Mouse (Mus musculus) midbrain, embryonic 14.5 days (tissue): ENCODE measurements around the gene Dld. TPM values are rescaled to one million over a fixed set of nuclear protein-coding genes. Genes with fewer than 3 reads are reported as not detected.

Experiments
- ATAC-seq: fragments of 200-750 bp; cut with Nextera tagmentation; 2 replicates; pipeline ENCODE4 v1.8.0; 2017; ENCODE audit warnings: moderate number of reproducible peaks, moderate library complexity; ENCODE audit not compliant: low FRiP score, low TSS enrichment
- DNase-seq: peaks from one replicate; pipeline ENCODE4 v3.0.0-alpha.2; 2015
- H3K27ac ChIP-seq: fragments of 300-500 bp; sonication (generic); replicated peaks from 2 replicates; pipeline ENCODE4 v1.5.1; 2014; ENCODE audit warnings: mild to moderate bottlenecking, low read depth, low read length, moderate library complexity
- H3K27me3 ChIP-seq: fragments of 300-500 bp; sonication (generic); 2 replicates; pipeline ENCODE4 v1.6.1; 2014; ENCODE audit warnings: low read length, control low read depth, mixed read lengths; ENCODE audit not compliant: control insufficient read depth, insufficient read depth
- H3K36me3 ChIP-seq: fragments of 300-500 bp; sonication (generic); 2 replicates; pipeline ENCODE4 v1.6.1; 2014; ENCODE audit warnings: low read length, control low read depth; ENCODE audit not compliant: control insufficient read depth, insufficient read depth
- H3K4me1 ChIP-seq: fragments of 300-500 bp; sonication (generic); 2 replicates; pipeline ENCODE4 v1.6.1; 2014; ENCODE audit warnings: mild to moderate bottlenecking, antibody characterized with exemption, low read length, control low read depth; ENCODE audit not compliant: control insufficient read depth, insufficient read depth
- H3K4me2 ChIP-seq: fragments of 300-500 bp; sonication (generic); 2 replicates; pipeline ENCODE4 v1.6.1; 2014; ENCODE audit warnings: mild to moderate bottlenecking, low read length, moderate library complexity
- H3K4me3 ChIP-seq: fragments of 300-500 bp; sonication (generic); replicated peaks from 2 replicates; pipeline ENCODE4 v1.5.1; 2014; ENCODE audit warnings: low read depth, low read length
- H3K9ac ChIP-seq: fragments of 300-500 bp; sonication (generic); replicated peaks from 2 replicates; pipeline ENCODE4 v1.6.1; 2014; ENCODE audit warnings: mild to moderate bottlenecking, low read length, moderate library complexity
- H3K9me3 ChIP-seq: fragments of 300-500 bp; sonication (generic); 2 replicates; pipeline ENCODE4 v1.6.1; 2016; ENCODE audit warnings: low read length, control low read depth, mixed read lengths; ENCODE audit not compliant: control insufficient read depth
- WGBS: fragments of 180-500 bp; shearing (Covaris S2); extraction: QIAGEN DNeasy Blood & Tissue Kit; methylation state at CpG from one replicate; pipeline ENCODE4 v1.1.7; 2014; 5-methylcytosine and 5-hydroxymethylcytosine counted together
- polyA plus RNA-seq: library from polyadenylated mRNA; unstranded; fragments of >200 nt; fragmentation: Nextera tagmentation; extraction: Ambion mirVana; gene quantifications from 2 replicates; pipeline ENCODE4 v1.2.1, GENCODE M21; 2014

Dld gene
- polyA plus RNA-seq, 1 experiment from 2014 or later = 121 TPM

DNA sequence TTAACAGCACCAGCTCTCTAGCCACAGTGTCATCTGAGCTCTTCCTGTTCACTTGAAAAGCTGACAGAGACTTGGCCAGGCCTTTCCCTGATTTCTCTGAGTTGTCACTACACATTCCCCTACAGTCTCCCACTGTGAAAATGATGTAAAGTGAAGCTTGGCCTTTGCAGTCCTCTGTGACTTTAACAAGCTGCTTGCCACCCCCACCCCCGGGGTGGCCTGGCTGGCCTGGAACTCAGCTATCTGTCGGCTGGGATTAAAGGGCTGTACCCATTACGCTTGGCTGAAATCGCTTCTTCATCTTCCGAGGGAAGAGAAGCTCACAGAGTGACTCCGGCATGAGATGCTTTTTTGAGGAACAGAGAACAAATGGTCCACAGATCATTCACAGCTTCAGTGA lies 35.3 kb downstream of the Dld start:
- Histone ChIP-seq H3K36me3 (no peaks in the 10 kb centered on the region), H3K27me3 (no peaks in the 10 kb centered on the region), H3K9ac (no peak overlapping the region), H3K27ac (no peak overlapping the region), H3K9me3 (no peaks in the 10 kb centered on the region), H3K4me1 (no peaks in the 10 kb centered on the region), H3K4me2 (no peak overlapping the region), H3K4me3 (no peak overlapping the region)
- ATAC-seq (no peak), DNase-seq (no peak)
- WGBS = 67% methylated on average over 6 of the region's 6 CpGs

DNA sequence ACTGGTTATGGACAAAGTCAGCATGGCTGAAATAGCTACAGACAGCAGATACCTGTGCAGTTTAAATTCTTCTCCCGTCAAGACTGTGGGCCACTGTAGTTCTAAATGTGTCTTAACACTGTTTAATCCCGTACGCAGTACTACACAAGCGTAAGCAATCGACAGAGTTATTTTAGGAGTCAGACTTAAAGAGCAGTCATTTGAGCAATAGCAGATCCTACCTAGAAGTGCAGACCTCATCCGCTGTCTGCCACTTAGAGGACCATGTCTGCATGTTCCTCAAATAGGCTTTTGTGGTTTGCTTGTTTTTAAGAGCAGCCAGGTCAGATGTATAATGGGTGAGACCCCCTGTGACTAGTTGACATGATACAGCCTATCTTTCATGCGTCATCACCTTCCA lies 36.9 kb downstream of the Dld start:
- no peak overlapping the region for H3K9ac ChIP-seq
- no peak overlapping the region for H3K4me2 ChIP-seq
- no peaks in the 10 kb centered on the region for H3K36me3 ChIP-seq
- DNase-seq (no peak), ATAC-seq (no peak)
- H3K4me3 ChIP-seq = no peak overlapping the region
- H3K9me3 ChIP-seq = no peaks in the 10 kb centered on the region
- no peaks in the 10 kb centered on the region for H3K4me1 ChIP-seq
- H3K27ac ChIP-seq = no peak overlapping the region
- 95% methylated on average over 7 of the region's 7 CpGs for WGBS
- H3K27me3 ChIP-seq = no peaks in the 10 kb centered on the region

DNA sequence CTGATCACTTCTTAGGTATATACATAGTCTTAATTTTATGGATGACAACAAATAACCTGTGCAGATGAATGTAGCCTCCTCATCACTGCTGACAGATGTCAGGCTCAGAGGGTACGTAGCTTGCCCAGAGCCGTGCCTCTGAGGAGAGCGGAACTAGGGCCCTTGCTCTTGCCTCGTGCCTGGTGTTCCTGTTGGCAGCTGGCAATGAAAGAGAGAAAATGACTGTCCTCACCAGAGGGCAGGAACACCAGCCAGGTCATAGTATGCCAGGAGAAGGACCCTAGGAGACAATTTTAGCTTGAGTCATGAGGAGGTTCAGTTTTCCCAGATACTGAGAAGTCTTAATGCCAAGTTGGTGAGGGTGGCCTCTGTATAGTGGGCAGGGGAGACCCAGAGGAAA lies 38.1 kb downstream of the Dld start:
- Histone ChIP-seq H3K36me3 (no peaks in the 10 kb centered on the region), H3K4me2 (no peak overlapping the region), H3K27ac (no peak overlapping the region), H3K4me1 (no peaks in the 10 kb centered on the region), H3K9ac (no peak overlapping the region), H3K4me3 (no peak overlapping the region), H3K27me3 (no peaks in the 10 kb centered on the region), H3K9me3 (no peaks in the 10 kb centered on the region)
- DNase-seq (no peak), ATAC-seq (no peak)
- 93% methylated on average over 4 of the region's 4 CpGs for WGBS

DNA sequence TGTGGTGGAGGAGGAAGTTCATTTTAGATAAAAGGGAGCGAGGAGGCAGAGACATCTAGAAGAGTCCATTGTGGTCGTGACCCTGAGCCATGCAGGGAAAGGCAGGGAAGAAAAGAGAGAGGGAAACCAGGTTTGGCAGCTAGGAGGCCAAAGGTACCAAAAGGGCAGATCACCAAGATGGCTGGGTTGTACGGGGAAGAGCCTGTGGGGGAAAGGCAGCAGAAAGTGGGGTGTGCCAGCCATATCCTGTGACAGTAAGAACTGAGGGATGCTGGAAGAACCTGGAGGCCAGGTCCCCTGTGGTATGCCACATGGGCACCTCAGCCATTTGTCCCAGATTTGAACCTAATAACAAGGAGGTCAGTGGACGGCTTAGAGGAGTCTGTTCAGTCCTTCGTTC lies 39.0 kb downstream of the Dld start:
- Histone ChIP-seq H3K27me3 (no peaks in the 10 kb centered on the region), H3K9ac (no peak overlapping the region), H3K4me2 (no peak overlapping the region), H3K27ac (no peak overlapping the region), H3K36me3 (no peaks in the 10 kb centered on the region), H3K4me3 (no peak overlapping the region), H3K4me1 (no peaks in the 10 kb centered on the region), H3K9me3 (no peaks in the 10 kb centered on the region)
- 87% methylated on average over 5 of the region's 5 CpGs for WGBS
- ATAC-seq = no peak
- DNase-seq = no peak

DNA sequence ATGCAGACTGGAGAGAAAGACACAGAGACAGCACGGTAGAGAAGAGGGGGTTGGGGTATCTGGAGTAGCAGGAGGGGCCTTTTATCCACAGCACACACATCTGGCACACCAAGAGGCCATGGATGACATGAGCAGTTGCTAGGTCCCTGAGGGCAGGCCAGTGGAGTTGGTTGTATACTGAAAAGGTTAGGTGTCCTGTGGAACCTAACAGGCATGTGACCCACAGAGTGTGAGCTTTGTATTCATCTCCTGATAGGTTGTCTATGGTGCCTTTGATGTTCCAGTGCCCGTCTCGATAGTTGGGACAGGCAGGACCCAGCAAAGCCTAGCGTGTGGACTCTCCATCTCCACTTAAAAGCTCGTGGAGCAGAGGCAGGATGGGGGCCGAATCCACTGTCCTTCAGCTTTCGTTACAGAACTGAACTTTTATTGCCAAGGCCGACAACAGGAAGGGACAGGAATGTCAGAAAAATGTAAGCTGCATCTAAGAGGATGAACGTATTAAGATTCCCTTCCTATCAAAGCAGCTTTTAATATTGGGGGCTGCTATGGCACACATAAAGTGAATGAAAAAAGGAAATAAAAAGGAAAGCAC lies 39.5 kb downstream of the Dld start:
- Histone ChIP-seq H3K9ac (no peak overlapping the region), H3K9me3 (no peaks in the 10 kb centered on the region), H3K36me3 (no peaks in the 10 kb centered on the region), H3K27me3 (no peaks in the 10 kb centered on the region), H3K27ac (no peak overlapping the region), H3K4me1 (no peaks in the 10 kb centered on the region), H3K4me2 (no peak overlapping the region), H3K4me3 (no peak overlapping the region)
- ATAC-seq (no peak), DNase-seq (no peak)
- 77% methylated on average over 9 of the region's 9 CpGs for WGBS

DNA sequence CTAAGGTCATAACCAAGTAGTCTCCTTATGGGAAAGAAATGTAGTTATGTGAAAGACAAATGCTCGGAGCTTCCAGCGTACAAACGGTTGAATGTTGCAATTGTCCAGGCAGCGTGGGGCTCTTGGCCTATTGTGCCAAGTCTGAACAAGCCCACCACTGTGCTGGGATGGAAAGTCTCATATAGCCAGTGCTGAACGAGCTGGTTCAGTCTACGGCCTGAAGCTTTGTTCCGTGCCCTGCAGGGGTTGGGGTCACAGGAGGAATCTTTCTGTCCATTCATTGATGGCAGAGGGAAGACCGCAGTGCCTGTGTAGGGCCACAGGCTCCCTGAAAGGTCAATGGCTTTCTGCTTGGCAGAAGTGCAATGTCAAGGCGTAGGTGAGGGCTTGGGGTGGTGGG lies 40.6 kb downstream of the Dld start:
- Histone ChIP-seq H3K27me3 (no peaks in the 10 kb centered on the region), H3K36me3 (no peaks in the 10 kb centered on the region), H3K9me3 (no peaks in the 10 kb centered on the region), H3K27ac (no peak overlapping the region), H3K4me3 (no peak overlapping the region), H3K4me1 (no peaks in the 10 kb centered on the region), H3K9ac (no peak overlapping the region), H3K4me2 (no peak overlapping the region)
- no peak for DNase-seq
- WGBS = 49% methylated on average over 9 of the region's 9 CpGs
- no peak for ATAC-seq

DNA sequence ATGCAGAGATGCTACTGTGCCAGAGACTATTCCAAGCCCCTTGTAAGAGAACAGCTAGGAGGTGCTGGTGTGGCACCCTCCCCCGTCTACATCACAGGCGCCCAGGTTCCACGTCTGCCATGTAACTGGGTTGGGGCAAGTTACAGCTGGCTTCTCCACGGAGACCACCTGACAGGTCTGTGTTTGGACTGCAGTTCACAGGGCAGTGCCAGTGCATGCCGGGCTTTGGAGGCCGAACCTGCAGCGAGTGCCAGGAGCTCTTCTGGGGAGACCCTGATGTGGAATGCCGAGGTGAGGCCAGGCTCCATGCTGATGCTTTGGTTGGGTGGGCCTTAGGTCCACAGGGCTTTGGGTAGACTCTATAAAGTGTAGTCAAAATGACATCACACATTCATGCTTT lies 43.5 kb downstream of the Dld start:
- no peak overlapping the region for H3K9ac ChIP-seq
- H3K36me3 ChIP-seq = no peaks in the 10 kb centered on the region
- H3K4me3 ChIP-seq = no peak overlapping the region
- DNase-seq (no peak), ATAC-seq (no peak)
- 96% methylated on average over 8 of the region's 8 CpGs for WGBS
- H3K4me2 ChIP-seq = no peak overlapping the region
- H3K27ac ChIP-seq = no peak overlapping the region
- no peaks in the 10 kb centered on the region for H3K27me3 ChIP-seq
- no peaks in the 10 kb centered on the region for H3K9me3 ChIP-seq
- H3K4me1 ChIP-seq = no peaks in the 10 kb centered on the region

DNA sequence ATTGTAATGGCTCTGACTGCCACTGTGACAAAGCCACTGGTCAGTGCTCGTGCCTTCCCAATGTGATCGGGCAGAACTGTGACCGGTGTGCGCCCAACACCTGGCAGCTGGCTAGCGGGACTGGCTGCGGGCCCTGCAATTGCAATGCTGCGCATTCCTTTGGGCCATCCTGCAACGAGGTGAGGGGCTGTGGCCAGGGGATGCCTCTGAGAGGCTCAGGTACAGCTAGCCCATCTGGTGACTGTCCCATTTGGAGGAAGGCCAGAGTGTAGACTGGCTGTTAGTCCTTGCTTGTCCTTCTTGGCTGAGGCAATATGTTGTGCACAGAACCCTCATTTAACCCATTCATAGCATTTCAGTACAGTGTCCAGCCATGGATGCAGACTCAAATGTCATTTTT lies 44.2 kb downstream of the Dld start:
- DNase-seq (no peak), ATAC-seq (no peak)
- H3K27ac ChIP-seq = no peak overlapping the region
- H3K4me3 ChIP-seq = no peak overlapping the region
- H3K27me3 ChIP-seq = no peaks in the 10 kb centered on the region
- no peak overlapping the region for H3K4me2 ChIP-seq
- H3K9ac ChIP-seq = no peak overlapping the region
- WGBS = 92% methylated on average over 8 of the region's 8 CpGs
- no peaks in the 10 kb centered on the region for H3K9me3 ChIP-seq
- no peaks in the 10 kb centered on the region for H3K36me3 ChIP-seq
- no peaks in the 10 kb centered on the region for H3K4me1 ChIP-seq

DNA sequence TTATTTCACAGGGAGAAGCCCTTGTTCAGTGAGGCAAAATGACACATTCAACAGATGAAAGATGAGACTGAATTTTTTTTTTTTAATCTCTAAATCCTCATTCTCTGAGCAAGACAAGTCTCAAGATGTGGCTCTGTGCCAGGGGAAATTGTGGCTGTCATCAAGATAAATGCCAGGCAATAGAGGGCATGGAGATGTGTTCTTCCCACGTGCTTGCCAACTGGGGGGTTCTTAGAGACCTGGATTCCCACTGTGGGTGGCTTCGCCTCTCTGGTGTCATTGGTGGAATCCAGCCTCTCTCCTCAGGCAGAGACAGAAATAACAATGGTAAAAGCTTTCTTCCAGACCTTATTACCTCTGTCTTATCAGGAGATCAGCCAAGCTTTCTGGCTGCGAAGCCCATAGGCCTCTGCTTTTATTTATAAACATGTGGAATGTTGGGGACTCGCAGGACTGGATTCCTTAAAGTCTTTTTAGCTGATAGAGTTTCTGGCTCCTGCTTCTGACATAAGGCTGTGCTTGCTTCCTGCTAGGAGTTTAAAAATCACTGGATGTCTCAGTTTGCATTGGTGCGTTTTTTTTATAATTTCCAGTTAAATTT lies 45.1 kb downstream of the Dld start:
- no peak overlapping the region for H3K9ac ChIP-seq
- no peak for ATAC-seq
- H3K27ac ChIP-seq = no peak overlapping the region
- H3K36me3 ChIP-seq = no peaks in the 10 kb centered on the region
- DNase-seq = no peak
- H3K4me1 ChIP-seq = no peaks in the 10 kb centered on the region
- H3K27me3 ChIP-seq = no peaks in the 10 kb centered on the region
- 73% methylated on average over 5 of the region's 5 CpGs for WGBS
- no peak overlapping the region for H3K4me2 ChIP-seq
- H3K4me3 ChIP-seq = no peak overlapping the region
- no peaks in the 10 kb centered on the region for H3K9me3 ChIP-seq
